Mouse (Mus musculus) E14TG2a.4 (cell line): ENCODE results near the gene Necab3.

Source experiments
- H3K27me3 ChIP-seq: 2 replicates; pipeline ENCODE4 v1.6.1; 2014; ENCODE audit warnings: low read length, control low read depth; ENCODE audit not compliant: insufficient read depth
- H3K36me3 ChIP-seq: 2 replicates; pipeline ENCODE4 v1.6.1; 2014; ENCODE audit warnings: low read length, control low read depth; ENCODE audit not compliant: insufficient read depth
- H3K4me1 ChIP-seq: replicated peaks from 2 replicates; pipeline ENCODE4 v1.6.1; 2014; ENCODE audit warnings: low read depth, low read length, control low read depth
- H3K4me3 ChIP-seq: replicated peaks from 2 replicates; pipeline ENCODE4 v1.5.1; 2014; ENCODE audit warnings: mild to moderate bottlenecking, low read length
- H3K9me3 ChIP-seq: 2 replicates; pipeline ENCODE4 v1.6.1; 2014; ENCODE audit warnings: low read length, control low read depth
- CTCF ChIP-seq: conservative IDR thresholded peaks from 2 replicates; pipeline ENCODE4 v1.5.1; 2014; ENCODE audit warnings: low read length
- NANOG ChIP-seq: IDR thresholded peaks from 2 replicates; pipeline ENCODE4 v1.6.1; 2014; ENCODE audit warnings: borderline replicate concordance, low read length, mixed read lengths
- POU5F1 ChIP-seq: IDR thresholded peaks from 2 replicates; pipeline ENCODE4 v1.6.1; 2014; ENCODE audit warnings: low read length, borderline replicate concordance

The Necab3 gene

GRCm38 (mm10) chr2:154558264-154559039 is at the start of gene Necab3:
Necab3 (minus strand) TSS chr2:154558890.
- Histone ChIP-seq H3K27me3 (peaks cover 2% of the 10 kb centered on the region), H3K36me3 (peaks cover 66% of the 10 kb centered on the region), H3K4me3 (peak within 1 kb of the TSS; percentile 84), H3K9me3 (no peaks in the 10 kb centered on the region), H3K4me1 (peaks cover 68% of the 10 kb centered on the region)
- TF ChIP-seq POU5F1 (no peak), NANOG (no peak), CTCF (no peak)

DNA sequence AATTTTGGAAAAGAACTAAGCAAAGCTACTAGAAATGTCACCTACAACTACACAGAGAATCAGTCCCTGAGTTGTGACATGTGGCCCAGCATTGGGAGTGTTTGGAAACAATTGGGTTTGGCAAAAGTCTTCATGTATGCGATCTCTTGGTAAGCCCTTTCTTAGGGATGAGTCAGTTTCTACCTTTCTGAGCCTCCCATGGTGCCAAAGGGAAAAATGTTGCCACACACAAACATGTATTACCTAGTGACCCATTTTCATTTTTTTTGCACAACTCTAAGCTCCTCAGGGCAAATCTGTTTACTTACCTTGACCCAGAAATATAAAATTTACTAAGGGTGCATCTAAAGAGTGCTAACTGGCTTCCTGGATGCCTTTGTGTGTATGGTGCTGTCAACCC is 48.3 kb upstream of the Necab3 start:
- Histone ChIP-seq H3K4me3 (no peak overlapping the region), H3K36me3 (no peaks in the 10 kb centered on the region), H3K4me1 (peaks cover 43% of the 10 kb centered on the region), H3K27me3 (peaks cover 8% of the 10 kb centered on the region), H3K9me3 (no peaks in the 10 kb centered on the region)
- TF ChIP-seq NANOG = no peak

DNA sequence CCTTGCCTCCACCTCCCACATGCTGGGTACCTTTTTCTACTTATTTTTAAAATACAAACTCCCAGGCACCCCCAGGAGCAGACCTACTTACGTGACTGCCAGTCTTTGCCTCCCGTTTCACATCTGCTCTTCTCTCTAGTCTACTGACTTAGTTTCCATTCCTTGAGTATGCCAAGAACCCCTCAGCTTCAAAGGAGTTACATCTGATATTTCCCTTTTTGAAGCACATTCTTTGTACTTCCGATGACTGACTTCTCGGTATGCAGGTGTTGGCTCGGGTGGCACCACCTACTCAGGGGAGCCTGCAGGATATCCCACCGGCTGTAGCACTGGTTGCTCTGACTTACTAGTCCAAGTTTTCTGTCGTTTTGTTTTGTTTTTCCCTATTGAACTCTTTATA is 45.5 kb upstream of the Necab3 start:
- peaks cover 26% of the 10 kb centered on the region for H3K4me1 ChIP-seq

GRCm38 (mm10) chr2:154603638-154604153 is 45.0 kb upstream of the Necab3 start, which contains the start of gene Pxmp4:
Pxmp4 (minus strand) TSS chr2:154603708.
- H3K4me1 ChIP-seq = peaks cover 22% of the 10 kb centered on the region
- H3K27me3 ChIP-seq = peaks cover 4% of the 10 kb centered on the region; the same call in 1 of the 2 replicates
- TF ChIP-seq NANOG = no peak
- peaks cover 5% of the 10 kb centered on the region; the same call in 1 of the 2 replicates for H3K36me3 ChIP-seq
- H3K9me3 ChIP-seq = no peaks in the 10 kb centered on the region
- H3K4me3 ChIP-seq = peak within 1 kb of the TSS; percentile 86

More for the DNA sequence above, 45.5 kb upstream of the Necab3 start:
- H3K27me3 ChIP-seq = peaks cover 4% of the 10 kb centered on the region; the same call in 1 of the 2 replicates
- TF ChIP-seq NANOG (no peak), POU5F1 (no peak), CTCF (no peak)
- H3K4me3 ChIP-seq = peak overlapping the region; percentile 86
- peaks cover 5% of the 10 kb centered on the region; the same call in 1 of the 2 replicates for H3K36me3 ChIP-seq
- no peaks in the 10 kb centered on the region for H3K9me3 ChIP-seq

DNA sequence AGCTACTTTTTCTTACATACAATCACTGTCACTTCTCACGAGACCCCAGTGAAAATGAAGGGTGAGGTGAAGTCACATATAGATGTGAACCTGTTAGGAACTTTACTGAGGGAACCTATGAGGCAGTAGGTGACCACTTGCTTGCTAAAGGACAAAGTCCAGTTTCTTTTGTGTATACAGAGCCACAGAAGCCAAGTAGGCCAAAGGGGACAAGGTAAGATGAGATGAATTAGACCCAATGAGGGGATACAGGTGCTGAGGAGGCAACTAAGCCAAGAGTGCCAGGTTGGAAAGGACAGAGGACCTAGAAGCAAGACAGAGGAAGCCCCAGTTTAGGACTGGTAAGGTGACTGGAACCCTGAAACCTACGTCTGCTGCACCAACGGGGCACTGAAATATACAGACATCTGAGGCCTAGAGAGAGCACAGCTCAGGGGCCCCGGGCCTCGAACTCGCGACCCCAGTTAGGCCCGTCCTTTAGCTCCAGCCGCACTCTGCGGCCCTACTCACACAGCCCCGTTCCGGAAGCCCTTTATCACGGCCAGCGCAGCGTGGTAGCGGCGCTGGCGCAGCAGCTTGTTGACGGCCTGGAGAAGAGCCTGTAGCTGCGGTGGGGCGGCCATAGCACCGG is 44.4 kb upstream of the Necab3 start:
- no peaks in the 10 kb centered on the region for H3K9me3 ChIP-seq
- peaks cover 5% of the 10 kb centered on the region for H3K36me3 ChIP-seq
- no peaks in the 10 kb centered on the region; the same call in 1 of the 2 replicates for H3K27me3 ChIP-seq
- TF ChIP-seq CTCF = no peak
- TF ChIP-seq POU5F1 = no peak
- no peak for TF ChIP-seq NANOG
- peaks cover 19% of the 10 kb centered on the region for H3K4me1 ChIP-seq
- peak overlapping the region; percentile 86 for H3K4me3 ChIP-seq

DNA sequence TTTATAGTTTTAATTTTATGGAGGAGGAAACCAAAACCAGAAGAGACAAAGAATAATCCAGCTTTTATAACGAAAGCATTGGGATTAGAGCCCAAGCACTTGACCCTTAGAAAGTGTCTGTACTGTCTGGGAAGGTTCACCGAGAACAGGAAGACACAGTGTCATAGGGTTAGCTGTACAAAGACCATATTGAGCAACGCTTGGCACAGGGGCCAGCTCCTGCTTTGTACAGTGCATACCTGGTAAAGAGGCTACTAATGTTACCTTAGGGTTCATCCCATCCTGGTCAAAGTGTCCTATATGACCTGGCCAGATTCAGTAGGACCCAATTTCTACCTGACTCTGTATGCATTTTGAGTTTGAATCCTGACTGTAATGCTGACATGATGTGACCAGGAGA is 42.6 kb upstream of the Necab3 start:
- H3K27me3 ChIP-seq = no peaks in the 10 kb centered on the region; the same call in 1 of the 2 replicates
- TF ChIP-seq NANOG = no peak
- no peak for TF ChIP-seq CTCF
- TF ChIP-seq POU5F1 = no peak
- H3K4me1 ChIP-seq = peaks cover 25% of the 10 kb centered on the region
- no peaks in the 10 kb centered on the region for H3K9me3 ChIP-seq
- H3K36me3 ChIP-seq = peaks cover 5% of the 10 kb centered on the region
- no peak overlapping the region for H3K4me3 ChIP-seq

DNA sequence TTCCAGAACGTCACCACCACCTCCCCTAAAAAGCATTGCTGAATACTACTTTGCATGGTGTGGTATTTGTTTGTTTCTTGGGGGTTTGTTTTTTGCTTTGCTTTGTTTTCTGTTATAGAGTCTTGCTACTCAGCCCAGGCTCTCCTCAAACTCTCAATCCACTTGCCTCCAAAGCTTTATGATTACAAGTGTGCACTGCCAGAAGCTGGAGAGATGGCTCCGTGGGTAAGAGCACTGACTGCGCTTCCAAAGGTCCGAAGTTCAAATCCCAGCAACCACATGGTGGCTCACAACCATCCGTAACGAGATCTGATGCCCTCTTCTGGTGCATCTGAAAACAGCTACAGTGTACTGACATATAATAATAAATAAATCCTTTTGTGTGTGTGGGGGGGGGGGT is 41.9 kb upstream of the Necab3 start:
- TF ChIP-seq NANOG = no peak
- TF ChIP-seq CTCF = no peak
- no peak for TF ChIP-seq POU5F1
- Histone ChIP-seq H3K9me3 (no peaks in the 10 kb centered on the region), H3K27me3 (no peaks in the 10 kb centered on the region; the same call in 1 of the 2 replicates), H3K36me3 (peaks cover 12% of the 10 kb centered on the region), H3K4me1 (peaks cover 25% of the 10 kb centered on the region), H3K4me3 (no peak overlapping the region)

DNA sequence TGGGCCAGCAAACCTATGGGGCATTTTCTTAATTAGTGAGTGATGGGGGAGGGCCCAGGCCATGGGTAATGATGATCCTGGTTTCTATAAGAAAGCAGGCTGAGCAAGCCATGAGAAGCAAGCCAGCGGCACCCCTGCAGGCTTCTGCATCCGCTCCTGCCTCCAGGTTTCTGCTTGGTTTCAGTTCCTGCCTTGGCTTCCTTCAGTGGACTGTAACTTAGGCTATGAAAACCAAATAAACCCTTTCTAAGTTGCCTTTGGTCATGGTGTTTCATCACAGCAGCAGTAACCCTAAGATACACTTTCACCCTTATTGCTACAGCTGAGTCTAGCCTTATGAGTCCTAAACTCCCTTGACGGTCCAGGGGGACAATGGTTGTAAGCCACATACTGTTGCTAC is 38.7 kb upstream of the Necab3 start:
- H3K4me3 ChIP-seq = no peak overlapping the region

DNA sequence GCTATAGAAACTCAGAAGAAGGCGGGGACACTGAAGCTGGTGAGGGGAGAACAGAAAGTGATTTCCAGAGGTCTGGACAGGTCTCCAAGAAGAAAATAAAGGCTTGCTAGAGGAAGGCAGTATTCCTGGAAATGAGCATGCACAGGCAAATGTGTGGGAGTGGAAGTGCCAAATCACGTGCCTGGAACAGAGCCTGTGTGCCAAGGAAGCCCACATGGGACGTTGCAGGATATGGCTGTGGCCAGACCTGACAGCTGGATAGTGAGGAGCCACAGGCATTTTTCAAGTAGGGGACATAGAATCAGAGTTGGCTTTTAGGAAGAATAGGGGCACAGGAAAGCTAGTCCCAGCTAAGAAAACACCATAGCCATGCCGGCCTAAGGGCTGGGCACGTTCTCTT is 37.1 kb upstream of the Necab3 start:
- no peaks in the 10 kb centered on the region for H3K27me3 ChIP-seq
- no peak overlapping the region for H3K4me3 ChIP-seq
- peaks cover 33% of the 10 kb centered on the region for H3K4me1 ChIP-seq
- TF ChIP-seq NANOG (no peak), CTCF (no peak), POU5F1 (no peak)
- H3K36me3 ChIP-seq = peaks cover 35% of the 10 kb centered on the region
- H3K9me3 ChIP-seq = no peaks in the 10 kb centered on the region

More for the DNA sequence above, 38.7 kb upstream of the Necab3 start:
- peaks cover 27% of the 10 kb centered on the region for H3K4me1 ChIP-seq
- TF ChIP-seq CTCF (no peak), POU5F1 (no peak), NANOG (no peak)
- H3K36me3 ChIP-seq = peaks cover 29% of the 10 kb centered on the region
- no peaks in the 10 kb centered on the region for H3K9me3 ChIP-seq
- no peaks in the 10 kb centered on the region for H3K27me3 ChIP-seq
